Mouse (Mus musculus): ENCODE results near the gene Ankrd40. TPM values are rescaled to one million over a fixed set of nuclear protein-coding genes. Genes with fewer than 3 reads are reported as not detected.

The Ankrd40 gene
- polyA plus RNA-seq, 1 experiment from 2014 or later = 8.6 TPM

- WGBS = 83% methylated on average over 5 of the region's 5 CpGs
- Histone ChIP-seq H3K4me3 (replicated peaks; ENCODE audit: low read length) (no peak overlapping the region), H3K4me1 (replicated peaks; ENCODE audit: control insufficient read depth, insufficient read depth, low read length) (no peaks in the 10 kb centered on the region), H3K36me3 (ENCODE audit: control insufficient read depth, insufficient read depth) (no peaks in the 10 kb centered on the region), H3K27me3 (replicated peaks; ENCODE audit: control insufficient read depth, insufficient read depth, low read length) (no peaks in the 10 kb centered on the region), H3K9me3 (ENCODE audit: control insufficient read depth, low read length) (peaks cover 3% of the 10 kb centered on the region; the same call in 1 of the 2 replicates), H3K9ac (replicated peaks; ENCODE audit: low read depth, low read length) (no peak overlapping the region), H3K4me2 (ENCODE audit: low read length) (no peak overlapping the region), H3K27ac (ENCODE audit: low read length) (no peak overlapping the region)
- no peak for ATAC-seq
Measured at GRCm38 (mm10) chr11:94362101-94362500, 34.3 kb downstream of the Ankrd40 start.

- ATAC-seq = no peak
- H3K36me3 ChIP-seq (ENCODE audit: control insufficient read depth, insufficient read depth) = no peaks in the 10 kb centered on the region
- H3K4me1 ChIP-seq (replicated peaks; ENCODE audit: control insufficient read depth, insufficient read depth, low read length) = no peaks in the 10 kb centered on the region
- no peak overlapping the region for H3K4me2 ChIP-seq (ENCODE audit: low read length)
- 83% methylated on average over 7 of the region's 7 CpGs for WGBS
- no peak overlapping the region for H3K27ac ChIP-seq (ENCODE audit: low read length)
- no peaks in the 10 kb centered on the region for H3K27me3 ChIP-seq (replicated peaks; ENCODE audit: control insufficient read depth, insufficient read depth, low read length)
- no peak overlapping the region for H3K9ac ChIP-seq (replicated peaks; ENCODE audit: low read depth, low read length)
- no peak overlapping the region for H3K4me3 ChIP-seq (replicated peaks; ENCODE audit: low read length)
- H3K9me3 ChIP-seq (ENCODE audit: control insufficient read depth, low read length) = peaks cover 3% of the 10 kb centered on the region; the same call in 1 of the 2 replicates
Measured at GRCm38 (mm10) chr11:94363690-94364089, 35.9 kb downstream of the Ankrd40 start.

GRCm38 (mm10) chr11:94365340-94365739 lies 37.5 kb downstream of the Ankrd40 start:
- ATAC-seq = no peak

GRCm38 (mm10) chr11:94369981-94370380 lies 42.2 kb downstream of the Ankrd40 start:
- no peak overlapping the region for H3K4me2 ChIP-seq (ENCODE audit: low read length)
- 91% methylated on average over 6 of the region's 6 CpGs for WGBS

More at GRCm38 (mm10) chr11:94365340-94365739, 37.5 kb downstream of the Ankrd40 start:
- WGBS = 80% methylated on average over 3 of the region's 3 CpGs
- Histone ChIP-seq H3K4me1 (replicated peaks; ENCODE audit: control insufficient read depth, insufficient read depth, low read length) (no peaks in the 10 kb centered on the region), H3K4me2 (ENCODE audit: low read length) (no peak overlapping the region), H3K4me3 (replicated peaks; ENCODE audit: low read length) (no peak overlapping the region), H3K36me3 (ENCODE audit: control insufficient read depth, insufficient read depth) (no peaks in the 10 kb centered on the region), H3K27me3 (replicated peaks; ENCODE audit: control insufficient read depth, insufficient read depth, low read length) (no peaks in the 10 kb centered on the region), H3K27ac (ENCODE audit: low read length) (no peak overlapping the region), H3K9ac (replicated peaks; ENCODE audit: low read depth, low read length) (no peak overlapping the region), H3K9me3 (ENCODE audit: control insufficient read depth, low read length) (peaks cover 3% of the 10 kb centered on the region; the same call in 1 of the 2 replicates)

GRCm38 (mm10) chr11:94370809-94371208 lies 43.0 kb downstream of the Ankrd40 start:
- ATAC-seq = no peak
- Histone ChIP-seq H3K4me1 (replicated peaks; ENCODE audit: control insufficient read depth, insufficient read depth, low read length) (no peaks in the 10 kb centered on the region), H3K4me2 (ENCODE audit: low read length) (no peak overlapping the region), H3K27me3 (replicated peaks; ENCODE audit: control insufficient read depth, insufficient read depth, low read length) (no peaks in the 10 kb centered on the region), H3K27ac (ENCODE audit: low read length) (no peak overlapping the region), H3K4me3 (replicated peaks; ENCODE audit: low read length) (no peak overlapping the region), H3K9ac (replicated peaks; ENCODE audit: low read depth, low read length) (no peak overlapping the region), H3K9me3 (ENCODE audit: control insufficient read depth, low read length) (peaks cover 3% of the 10 kb centered on the region; the same call in 1 of the 2 replicates), H3K36me3 (ENCODE audit: control insufficient read depth, insufficient read depth) (no peaks in the 10 kb centered on the region)
- WGBS = 50% methylated on average over 5 of the region's 5 CpGs

More at GRCm38 (mm10) chr11:94369981-94370380, 42.2 kb downstream of the Ankrd40 start:
- no peak for ATAC-seq
- H3K9ac ChIP-seq (replicated peaks; ENCODE audit: low read depth, low read length) = no peak overlapping the region
- no peak overlapping the region for H3K4me3 ChIP-seq (replicated peaks; ENCODE audit: low read length)
- H3K36me3 ChIP-seq (ENCODE audit: control insufficient read depth, insufficient read depth) = no peaks in the 10 kb centered on the region
- H3K9me3 ChIP-seq (ENCODE audit: control insufficient read depth, low read length) = peaks cover 3% of the 10 kb centered on the region; the same call in 1 of the 2 replicates
- no peak overlapping the region for H3K27ac ChIP-seq (ENCODE audit: low read length)
- no peaks in the 10 kb centered on the region for H3K27me3 ChIP-seq (replicated peaks; ENCODE audit: control insufficient read depth, insufficient read depth, low read length)
- no peaks in the 10 kb centered on the region for H3K4me1 ChIP-seq (replicated peaks; ENCODE audit: control insufficient read depth, insufficient read depth, low read length)

GRCm38 (mm10) chr11:94374276-94374948 lies 46.6 kb downstream of the Ankrd40 start:
- whole genome bisulfite sequencing = 89% methylated on average over 13 of the region's 13 CpGs
- Histone ChIP-seq H3K27me3 (replicated peaks; ENCODE audit: control insufficient read depth, insufficient read depth, low read length) (no peaks in the 10 kb centered on the region), H3K9ac (replicated peaks; ENCODE audit: low read depth, low read length) (no peak overlapping the region), H3K9me3 (ENCODE audit: control insufficient read depth, low read length) (no peaks in the 10 kb centered on the region), H3K36me3 (ENCODE audit: control insufficient read depth, insufficient read depth) (no peaks in the 10 kb centered on the region), H3K4me3 (replicated peaks; ENCODE audit: low read length) (no peak overlapping the region), H3K4me2 (ENCODE audit: low read length) (no peak overlapping the region), H3K27ac (ENCODE audit: low read length) (no peak overlapping the region), H3K4me1 (replicated peaks; ENCODE audit: control insufficient read depth, insufficient read depth, low read length) (no peaks in the 10 kb centered on the region)
- ATAC-seq = no peak

- H3K27me3 ChIP-seq (replicated peaks; ENCODE audit: control insufficient read depth, insufficient read depth, low read length) = no peaks in the 10 kb centered on the region
- H3K9me3 ChIP-seq (ENCODE audit: control insufficient read depth, low read length) = no peaks in the 10 kb centered on the region
- no peak overlapping the region for H3K4me3 ChIP-seq (replicated peaks; ENCODE audit: low read length)
- H3K36me3 ChIP-seq (ENCODE audit: control insufficient read depth, insufficient read depth) = no peaks in the 10 kb centered on the region
- WGBS = 36% methylated on average over 2 of the region's 2 CpGs
- H3K4me1 ChIP-seq (replicated peaks; ENCODE audit: control insufficient read depth, insufficient read depth, low read length) = no peaks in the 10 kb centered on the region
- no peak overlapping the region for H3K9ac ChIP-seq (replicated peaks; ENCODE audit: low read depth, low read length)
- no peak overlapping the region for H3K4me2 ChIP-seq (ENCODE audit: low read length)
- no peak overlapping the region for H3K27ac ChIP-seq (ENCODE audit: low read length)
- ATAC-seq = no peak
Measured at GRCm38 (mm10) chr11:94379061-94379460, 51.3 kb downstream of the Ankrd40 start.

GRCm38 (mm10) chr11:94379736-94380135 lies 51.9 kb downstream of the Ankrd40 start:
- WGBS = 82% methylated on average over 8 of the region's 8 CpGs
- no peak for ATAC-seq

GRCm38 (mm10) chr11:94385977-94386771 lies 58.4 kb downstream of the Ankrd40 start:
- Histone ChIP-seq H3K4me2 (ENCODE audit: low read length) (no peak overlapping the region), H3K27me3 (replicated peaks; ENCODE audit: control insufficient read depth, insufficient read depth, low read length) (no peaks in the 10 kb centered on the region), H3K4me3 (replicated peaks; ENCODE audit: low read length) (no peak overlapping the region), H3K27ac (ENCODE audit: low read length) (no peak overlapping the region), H3K4me1 (replicated peaks; ENCODE audit: control insufficient read depth, insufficient read depth, low read length) (0 out of 2 replicates have a peak, but pooled peaks cover 4% of the 10 kb centered on the region), H3K9ac (replicated peaks; ENCODE audit: low read depth, low read length) (no peak overlapping the region), H3K9me3 (ENCODE audit: control insufficient read depth, low read length) (no peaks in the 10 kb centered on the region), H3K36me3 (ENCODE audit: control insufficient read depth, insufficient read depth) (no peaks in the 10 kb centered on the region)
- WGBS = 40% methylated on average over 12 of the region's 12 CpGs
- ATAC-seq = no peak

More at GRCm38 (mm10) chr11:94379736-94380135, 51.9 kb downstream of the Ankrd40 start:
- H3K4me2 ChIP-seq (ENCODE audit: low read length) = no peak overlapping the region
- H3K27me3 ChIP-seq (replicated peaks; ENCODE audit: control insufficient read depth, insufficient read depth, low read length) = no peaks in the 10 kb centered on the region
- H3K9ac ChIP-seq (replicated peaks; ENCODE audit: low read depth, low read length) = no peak overlapping the region
- no peak overlapping the region for H3K27ac ChIP-seq (ENCODE audit: low read length)
- no peaks in the 10 kb centered on the region for H3K9me3 ChIP-seq (ENCODE audit: control insufficient read depth, low read length)
- H3K4me3 ChIP-seq (replicated peaks; ENCODE audit: low read length) = no peak overlapping the region
- no peaks in the 10 kb centered on the region for H3K36me3 ChIP-seq (ENCODE audit: control insufficient read depth, insufficient read depth)
- H3K4me1 ChIP-seq (replicated peaks; ENCODE audit: control insufficient read depth, insufficient read depth, low read length) = no peaks in the 10 kb centered on the region

All from forebrain, embryonic 16.5 days (tissue).